Mouse (Mus musculus) CH12.LX (cell line): ENCODE data around the gene Nrd1. TPM values are rescaled to one million over a fixed set of nuclear protein-coding genes. Genes with fewer than 3 reads are reported as not detected.

Source experiments
- DNase-seq: peaks from one replicate; pipeline ENCODE4 v3.0.0-alpha.2; 2013; ENCODE audit errors: extremely low read depth
- H3K27ac ChIP-seq: 2 replicates; pipeline ENCODE4 v1.5.1; 2012; ENCODE audit warnings: low read depth, mild to moderate bottlenecking, control low read depth, moderate library complexity; ENCODE audit not compliant: insufficient read depth
- H3K27me3 ChIP-seq: replicated peaks from 2 replicates; pipeline ENCODE3; 2012; ENCODE audit warnings: inconsistent platforms
- H3K36me3 ChIP-seq, 2 experiments: replicated peaks in 1 of 2; 2 replicates each; pipeline versions ENCODE3 to v1.6.1; 2012; ENCODE audit warnings: inconsistent platforms in 1 of 2, low read length in 1 of 2, mild to moderate bottlenecking in 1 of 2, mixed read lengths in 1 of 2, moderate library complexity in 1 of 2; ENCODE audit not compliant: control insufficient read depth in 1 of 2, insufficient read depth in 1 of 2
- H3K4me1 ChIP-seq, 2 experiments: 2 replicates each; pipeline ENCODE4 v1.6.1; 2012; ENCODE audit warnings: inconsistent platforms in 1 of 2, moderate library complexity in 1 of 2; ENCODE audit not compliant: insufficient read depth in 2 of 2, control insufficient read depth in 1 of 2
- H3K4me2 ChIP-seq: 2 replicates; pipeline ENCODE4 v1.6.1; 2012; ENCODE audit warnings: low read depth, mild to moderate bottlenecking, control low read depth; ENCODE audit not compliant: poor library complexity, insufficient read depth, severe bottlenecking
- H3K4me3 ChIP-seq, 3 experiments: fragments of 150-350 bp in 1 of 3; sonication (generic) in 1 of 3; replicated peaks in 1 of 3; 2 replicates each; pipeline versions ENCODE3 to v1.5.1; 2011 to 2012; ENCODE audit warnings: low read depth in 2 of 3, low read length in 2 of 3, mild to moderate bottlenecking in 2 of 3, moderate library complexity in 2 of 3, control low read depth in 1 of 3, improper control_type of control experiment in 1 of 3, inconsistent platforms in 1 of 3, mixed read lengths in 1 of 3; ENCODE audit not compliant: poor library complexity in 1 of 3
- H3K79me2 ChIP-seq: replicated peaks from 2 replicates; pipeline ENCODE4 v1.6.1; 2012; ENCODE audit warnings: mild to moderate bottlenecking, moderate library complexity; ENCODE audit not compliant: control insufficient read depth, poor library complexity, insufficient read depth, severe bottlenecking; ENCODE audit errors: extremely low read depth
- H3K9ac ChIP-seq: 2 replicates; pipeline ENCODE4 v1.6.1; 2012; ENCODE audit warnings: low read depth, mild to moderate bottlenecking, control low read depth, moderate library complexity; ENCODE audit not compliant: insufficient read depth
- H3K9me3 ChIP-seq: replicated peaks from 2 replicates; pipeline ENCODE3; 2012; ENCODE audit warnings: low read length, inconsistent platforms, mixed read lengths
- CHD2 ChIP-seq: IDR thresholded peaks from 2 replicates; pipeline ENCODE4 v1.6.1; 2011; ENCODE audit warnings: low read length, improper control_type of control experiment
- CTCF ChIP-seq, 2 experiments: IDR thresholded peaks in 1 of 2; conservative IDR thresholded peaks in 1 of 2; 2 replicates each; pipeline ENCODE4 v1.5.1; 2011 to 2012; ENCODE audit warnings: low read depth in 2 of 2, low read length in 2 of 2, improper control_type of control experiment in 1 of 2, inconsistent platforms in 1 of 2, mild to moderate bottlenecking in 1 of 2, moderate library complexity in 1 of 2
- ELF1 ChIP-seq: IDR thresholded peaks from 2 replicates; pipeline ENCODE4 v1.6.1; 2014; ENCODE audit warnings: low read depth, mild to moderate bottlenecking, inconsistent platforms, low read length, improper control_type of control experiment
- EP300 ChIP-seq: IDR thresholded peaks from 2 replicates; pipeline ENCODE4 v1.6.1; 2011; ENCODE audit warnings: low read length, improper control_type of control experiment
- GABPA ChIP-seq: IDR thresholded peaks from 2 replicates; pipeline ENCODE4 v1.6.1; 2012; ENCODE audit warnings: low read depth, low read length, improper control_type of control experiment, inconsistent platforms; ENCODE audit not compliant: insufficient replicate concordance
- HCFC1 ChIP-seq: IDR thresholded peaks from 2 replicates; pipeline ENCODE4 v1.6.1; 2012; ENCODE audit warnings: low read depth, mild to moderate bottlenecking, inconsistent platforms, low read length, improper control_type of control experiment
- IRF4 ChIP-seq: IDR thresholded peaks from 2 replicates; pipeline ENCODE4 v1.6.1; 2014; ENCODE audit warnings: low read depth, mild to moderate bottlenecking, inconsistent platforms, low read length, improper control_type of control experiment
- JUN ChIP-seq: IDR thresholded peaks from 2 replicates; pipeline ENCODE4 v1.6.1; 2011; ENCODE audit warnings: low read depth, mild to moderate bottlenecking, low read length, improper control_type of control experiment, moderate library complexity; ENCODE audit not compliant: insufficient read depth
- JUND ChIP-seq: conservative IDR thresholded peaks from 2 replicates; pipeline ENCODE4 v1.6.1; 2011; ENCODE audit warnings: low read depth, low read length, improper control_type of control experiment
- KAT2A ChIP-seq: IDR thresholded peaks from 2 replicates; pipeline ENCODE4 v1.6.1; 2012; ENCODE audit warnings: low read length, improper control_type of control experiment, inconsistent platforms; ENCODE audit not compliant: insufficient replicate concordance
- MAFK ChIP-seq: IDR thresholded peaks from 2 replicates; pipeline ENCODE4 v1.6.1; 2011; ENCODE audit warnings: low read length, improper control_type of control experiment; ENCODE audit not compliant: insufficient replicate concordance
- MEF2A ChIP-seq: IDR thresholded peaks from 2 replicates; pipeline ENCODE4 v1.6.1; 2014; ENCODE audit warnings: low read depth, mild to moderate bottlenecking, inconsistent platforms, low read length, improper control_type of control experiment, borderline replicate concordance
- MXI1 ChIP-seq: IDR thresholded peaks from 2 replicates; pipeline ENCODE4 v1.6.1; 2011; ENCODE audit warnings: mild to moderate bottlenecking, low read depth, low read length, improper control_type of control experiment
- MYC ChIP-seq: IDR thresholded peaks from 2 replicates; pipeline ENCODE4 v1.6.1; 2011; ENCODE audit warnings: low read depth, mild to moderate bottlenecking, improper control_type of control experiment, low read length
- PAX5 ChIP-seq: IDR thresholded peaks from 2 replicates; pipeline ENCODE4 v1.6.1; 2012; ENCODE audit warnings: low read length, inconsistent platforms, mixed read lengths
- POLR2A ChIP-seq: IDR thresholded peaks from 2 replicates; pipeline ENCODE4 v1.6.1; 2011; ENCODE audit warnings: low read depth, mild to moderate bottlenecking, improper control_type of control experiment, low read length
- POLR2AphosphoS2 ChIP-seq: IDR thresholded peaks from 2 replicates; pipeline ENCODE4 v1.6.1; 2011; ENCODE audit warnings: low read depth, low read length, improper control_type of control experiment
- RCOR1 ChIP-seq: conservative IDR thresholded peaks from 2 replicates; pipeline ENCODE4 v1.6.1; 2012; ENCODE audit warnings: low read depth, mild to moderate bottlenecking, inconsistent platforms, low read length, improper control_type of control experiment
- SIN3A ChIP-seq: IDR thresholded peaks from 2 replicates; pipeline ENCODE4 v1.6.1; 2012; ENCODE audit warnings: low read length, improper control_type of control experiment, inconsistent platforms
- TBP ChIP-seq: conservative IDR thresholded peaks from 2 replicates; pipeline ENCODE4 v1.6.1; 2011; ENCODE audit warnings: low read depth, low read length, improper control_type of control experiment
- UBTF ChIP-seq: IDR thresholded peaks from 2 replicates; pipeline ENCODE4 v1.6.1; 2012; ENCODE audit warnings: low read depth, mild to moderate bottlenecking, inconsistent platforms, low read length, improper control_type of control experiment, moderate library complexity
- USF1 ChIP-seq: IDR thresholded peaks from 2 replicates; pipeline ENCODE4 v1.6.1; 2014; ENCODE audit warnings: low read depth, mild to moderate bottlenecking, inconsistent platforms, low read length, improper control_type of control experiment
- ZC3H11A ChIP-seq: IDR thresholded peaks from 2 replicates; pipeline ENCODE4 v1.6.1; 2012; ENCODE audit warnings: low read depth, mild to moderate bottlenecking, inconsistent platforms, low read length, improper control_type of control experiment
- ZKSCAN1 ChIP-seq: IDR thresholded peaks from 2 replicates; pipeline ENCODE4 v1.6.1; 2012; ENCODE audit warnings: low read depth, inconsistent platforms, low read length, improper control_type of control experiment, borderline replicate concordance
- ZNF384 ChIP-seq: IDR thresholded peaks from 2 replicates; pipeline ENCODE4 v1.6.1; 2012; ENCODE audit warnings: low read depth, low read length, improper control_type of control experiment, inconsistent platforms
- dilution Hi-C: fragments of 300-500 bp; cut with MboI; formaldehyde crosslinking; loops from 2 replicates; pipeline ENCODE4 v1.14.3; 2020; ENCODE audit warnings: low sequenced_read_pairs; ENCODE audit not compliant: extremely low pct_unique_long_range_greater_than_20kb, extremely low pct_ligation_motif_present
- in situ Hi-C: fragments of 300-500 bp; cut with MboI; formaldehyde crosslinking; loops from 3 replicates; pipeline ENCODE4 v1.14.3; 2019; ENCODE audit warnings: low sequenced_read_pairs, low pct_ligation_motif_present, low pct_unique_long_range_greater_than_20kb, mixed read lengths
- polyA plus RNA-seq: library from polyadenylated mRNA; unstranded; fragments of >175 nt; gene quantifications from 2 replicates; pipeline ENCODE4 v1.2.1, GENCODE M21; 2012; ENCODE audit warnings: low read depth; ENCODE audit not compliant: insufficient read length
- total RNA-seq, 2 experiments: library from RNA; depleted of rRNA; stranded (reverse); fragments of 300-350 nt in 1 of 2; fragments of >200 nt in 1 of 2; gene quantifications; 2 replicates each; pipeline ENCODE4 v1.2.3; 2012 to 2014

The Nrd1 gene
- total and polyA plus RNA-seq, 3 experiments, result 37.7 to 147 (median 104) TPM

DNA sequence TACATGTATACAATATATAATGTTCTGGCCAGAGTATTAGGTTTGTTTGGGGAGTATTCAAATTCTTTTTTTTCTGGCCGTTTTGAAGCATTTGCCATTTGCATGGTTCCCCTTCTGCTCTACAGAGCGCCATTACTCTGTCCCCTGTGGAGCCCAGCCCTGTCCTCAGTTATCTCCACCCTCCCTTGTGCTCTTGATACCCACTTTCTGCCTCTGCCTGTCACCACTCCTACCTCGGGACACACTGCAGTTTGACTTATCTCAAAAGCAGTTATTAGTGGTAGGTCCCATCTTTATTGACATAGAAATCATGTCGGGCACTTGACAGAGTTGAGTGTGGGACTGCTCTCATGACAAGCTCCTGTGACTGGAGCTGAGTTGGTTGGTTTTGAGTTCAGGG, 42.3 kb downstream of the Nrd1 start:
- H3K4me3 ChIP-seq, result no peak overlapping the region
- dilution Hi-C loops, result no loop called here
- TF ChIP-seq MYC, result no peak
- TF ChIP-seq SIN3A, result no peak
- TF ChIP-seq JUND, result no peak
- TF ChIP-seq UBTF, result no peak
- no peaks in the 10 kb centered on the region for H3K79me2 ChIP-seq
- H3K4me2 ChIP-seq, result no peak overlapping the region
- no peak for DNase-seq
- H3K4me1 ChIP-seq, result no peaks in the 10 kb centered on the region
- H3K27ac ChIP-seq, result no peak overlapping the region
- in situ Hi-C loops, result no loop called here
- H3K36me3 ChIP-seq, result peaks cover 59 to 86% of the 10 kb centered on the region in 2 experiments
- H3K9me3 ChIP-seq, result peaks cover 6% of the 10 kb centered on the region
- H3K27me3 ChIP-seq, result no peaks in the 10 kb centered on the region
- no peak overlapping the region for H3K9ac ChIP-seq

DNA sequence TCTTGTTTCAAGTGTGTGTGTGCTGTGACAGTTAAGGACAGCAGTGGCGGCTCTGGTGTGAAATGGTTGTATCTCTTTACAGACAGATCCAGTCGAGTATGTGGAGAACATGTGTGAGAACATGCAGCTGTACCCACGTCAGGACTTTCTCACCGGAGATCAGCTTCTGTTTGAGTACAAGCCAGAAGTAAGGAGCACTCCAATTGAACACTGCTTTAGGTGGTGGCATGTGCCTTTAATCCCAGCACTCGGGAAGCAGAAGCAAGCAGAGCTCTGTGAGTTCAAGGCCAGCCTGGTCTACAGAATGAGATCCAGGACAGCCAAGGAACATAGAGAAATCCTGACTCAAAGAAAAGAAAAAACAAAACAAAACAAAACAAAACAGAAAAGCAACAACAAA, 42.8 kb downstream of the Nrd1 start:
- peaks cover 63 to 89% of the 10 kb centered on the region in 2 experiments for H3K36me3 ChIP-seq

DNA sequence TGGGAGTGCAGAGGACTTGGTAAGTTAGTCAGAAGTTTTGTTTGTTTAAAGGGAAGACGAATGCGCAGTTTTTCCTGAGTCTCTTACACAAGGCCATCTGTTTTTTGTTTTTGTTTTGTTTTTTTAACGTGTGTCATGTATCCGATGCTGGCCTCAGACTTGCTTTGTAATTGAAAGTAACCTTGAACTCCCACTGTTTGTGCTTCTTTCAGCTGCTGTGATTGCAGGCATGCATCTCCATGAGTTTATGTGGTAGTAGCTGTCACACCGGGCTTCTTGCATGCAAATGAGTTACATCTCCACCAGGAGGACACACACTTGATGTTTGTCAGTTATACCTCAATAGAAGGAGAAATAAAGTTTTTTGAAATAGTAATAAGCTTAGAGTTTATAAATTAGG, 43.3 kb downstream of the Nrd1 start:
- Histone ChIP-seq H3K9ac (no peak overlapping the region), H3K4me3 (no peak overlapping the region), H3K9me3 (peaks cover 6% of the 10 kb centered on the region), H3K27me3 (no peaks in the 10 kb centered on the region), H3K4me1 (no peaks in the 10 kb centered on the region), H3K27ac (no peak overlapping the region), H3K36me3 (peaks cover 63 to 88% of the 10 kb centered on the region in 2 experiments), H3K4me2 (no peak overlapping the region), H3K79me2 (no peaks in the 10 kb centered on the region)
- no peak for DNase-seq
- in situ Hi-C loops, result no loop called here
- dilution Hi-C loops, result no loop called here
- TF ChIP-seq ZC3H11A (no peak), PAX5 (no peak), POLR2AphosphoS2 (no peak), MAFK (no peak), ELF1 (no peak), KAT2A (no peak), TBP (no peak), RCOR1 (no peak), JUN (no peak), SIN3A (no peak), EP300 (no peak), UBTF (no peak), ZKSCAN1 (no peak), IRF4 (no peak), GABPA (no peak), HCFC1 (no peak), ZNF384 (no peak)

More for the DNA sequence above, 42.8 kb downstream of the Nrd1 start:
- no peaks in the 10 kb centered on the region for H3K27me3 ChIP-seq
- dilution Hi-C loops (no loop called here), in situ Hi-C loops (no loop called here)
- no peaks in the 10 kb centered on the region for H3K79me2 ChIP-seq
- no peak overlapping the region for H3K4me2 ChIP-seq
- no peak for DNase-seq
- no peak overlapping the region for H3K27ac ChIP-seq
- H3K4me3 ChIP-seq, result no peak overlapping the region
- no peaks in the 10 kb centered on the region for H3K4me1 ChIP-seq
- peaks cover 6% of the 10 kb centered on the region for H3K9me3 ChIP-seq
- H3K9ac ChIP-seq, result no peak overlapping the region
- no peak for TF ChIP-seq MXI1
- TF ChIP-seq MEF2A, result no peak
- TF ChIP-seq USF1, result no peak
- TF ChIP-seq CTCF (conservative IDR thresholded peaks at IDR 0.05 in 1 of 2, IDR thresholded peaks at IDR 0.05 in 1 of 2; ENCODE audit: low read depth in 2 of 2, low read length in 2 of 2), result no peak
- no peak for TF ChIP-seq CHD2
- no peak for TF ChIP-seq TBP
- TF ChIP-seq POLR2A, result no peak
